12 mouse cellular contexts compared by ENCODE assay signal in the genomic region with DNA sequence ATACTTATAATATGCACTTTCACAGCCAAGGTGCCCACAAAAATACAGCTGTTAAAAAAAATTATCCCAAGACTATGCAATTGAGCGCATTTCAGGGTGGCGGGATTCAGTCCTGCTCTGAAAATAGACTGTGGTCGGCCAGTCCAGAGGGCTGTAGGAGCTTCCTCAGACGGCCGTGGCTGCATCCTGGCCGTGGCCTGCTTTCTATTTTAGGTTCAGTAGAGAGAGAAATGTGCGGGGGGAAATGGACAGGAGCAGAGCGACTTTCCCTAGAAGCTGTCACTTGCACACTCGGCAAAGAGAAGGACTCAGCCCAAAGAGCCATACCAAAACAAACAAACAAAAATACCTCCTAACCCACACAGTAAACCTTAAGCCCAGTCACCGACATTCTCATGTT.
DNase-seq lines count a peak whose midpoint lies in the region; ATAC-seq and TF ChIP-seq lines count a peak whose summit lies in the region.
"Had no signal": no experiment of that assay in that cellular context is flagged by ENCODE, and none has a peak within 500 bp of the region (broad histone marks: within the 10 kb centered on the region; RNA-seq: fewer than 3 reads in every experiment).

No protein-coding gene starts in this region.

- peaks cover 15% of the 10 kb centered on the region; the same call in 1 of the 2 replicates for H3K36me3 ChIP-seq in forebrain, postnatal 0 days (ENCODE audit: insufficient read depth)
- H3K36me3 ChIP-seq: forebrain, embryonic 15.5 days had no signal

- no peak overlapping the region for H3K9ac ChIP-seq in forebrain, postnatal 0 days
- H3K9ac ChIP-seq: forebrain, embryonic 15.5 days had no signal

- H3K4me3 ChIP-seq in forebrain, postnatal 0 days (ENCODE audit: low read depth, low read length): no peak overlapping the region
- H3K4me3 ChIP-seq: forebrain, embryonic 15.5 days had no signal

- WGBS in forebrain, postnatal 0 days: 84% methylated on average over 10 of the region's 10 CpGs

- peak; percentile 59 for ATAC-seq in common myeloid progenitor, adult 5-6 weeks (replicated peaks; ENCODE audit: low read depth, poor library complexity, severe bottlenecking)
- no peak for ATAC-seq in forebrain, postnatal 0 days
- ATAC-seq: forebrain, embryonic 15.5 days had no signal

- intact Hi-C loops in heart, postnatal 25 days (cut with DNase I): no loop called here

- no peak for TF ChIP-seq CTCF in forebrain, postnatal 0 days (IDR thresholded peaks at IDR 0.05; ENCODE audit: low read depth)

- H3K27ac ChIP-seq in forebrain, postnatal 0 days (ENCODE audit: low read depth, low read length): no peak overlapping the region; the same call in 1 of the 2 replicates
- H3K27ac ChIP-seq: forebrain, embryonic 15.5 days had no signal

- no peak overlapping the region for H3K4me2 ChIP-seq in forebrain, postnatal 0 days (ENCODE audit: low read depth)
- H3K4me2 ChIP-seq: forebrain, embryonic 15.5 days; midbrain, embryonic 11.5 days had no signal

- H3K27me3 ChIP-seq in forebrain, postnatal 0 days (ENCODE audit: insufficient read depth, low read length): no peaks in the 10 kb centered on the region
- H3K27me3 ChIP-seq: forebrain, embryonic 15.5 days had no signal

- no peaks in the 10 kb centered on the region for H3K4me1 ChIP-seq in forebrain, postnatal 0 days (ENCODE audit: insufficient read depth)
- H3K4me1 ChIP-seq: forebrain, embryonic 15.5 days had no signal

- H3K9me3 ChIP-seq in forebrain, postnatal 0 days (ENCODE audit: low read length): no peaks in the 10 kb centered on the region
- H3K9me3 ChIP-seq: forebrain, embryonic 15.5 days had no signal

- DNase-seq in heart, adult 11 months: peak; percentile 96
- no peak for DNase-seq in heart, postnatal 25 days (ENCODE audit: low spot score)
- DNase-seq in adrenal gland, postnatal 36 days: peak; percentile 49 to 62
- peak; percentile 45 for DNase-seq in heart, postnatal 4 days
- DNase-seq in forebrain, postnatal 0 days: no peak
- no peak for DNase-seq in spleen, postnatal 10 days (ENCODE audit: low spot score in 2 of 2)
- DNase-seq in Muller cell, postnatal 12 days (ENCODE audit: inconsistent ontology term): no peak
- DNase-seq: retina, postnatal 1 day; thymus, postnatal 25 days had no signal

Comparison
In these comparisons a context has a peak if more than half of its experiments do, and no peak if none do; other contexts are left out.
1. DNase-seq: peak in heart, adult 11 months (single experiment), adrenal gland, postnatal 36 days (2 of 2) and heart, postnatal 4 days (single experiment); none in heart, postnatal 25 days (single experiment), forebrain, postnatal 0 days (single experiment), spleen, postnatal 10 days (0 of 2) and Muller cell, postnatal 12 days (single experiment).